Mouse (Mus musculus) adrenal gland, adult 2 months (tissue): ENCODE results near the gene Msi1. TPM values are rescaled to one million over a fixed set of nuclear protein-coding genes. Genes with fewer than 3 reads are reported as not detected.

Experiments used
- DNase-seq: peaks from one replicate; pipeline ENCODE4 v3.0.0; 2021
- polyA plus RNA-seq: library from polyadenylated mRNA; depleted of rRNA; stranded (reverse); fragments of >200 nt; gene quantifications from 2 replicates; pipeline ENCODE4 v1.2.3, GENCODE M21; 2012
- total RNA-seq, 2 experiments: library from RNA; stranded (reverse); gene quantifications; 2 replicates each; pipeline ENCODE4 v1.2.3; 2021

Gene Msi1
- total and polyA plus RNA-seq, 3 experiments = 16.3 to 24.0 (median 19.1) TPM

GRCm38 (mm10) chr5:115465642-115466420 is 36.4 kb downstream of the Msi1 start, which contains the start of gene Pla2g1b:
TSS of gene Pla2g1b (plus strand) at chr5:115466262.
- no peak for DNase-seq

- no peak for DNase-seq
These were observed 40.4 kb downstream of the Msi1 start for GRCm38 (mm10) chr5:115469791-115470190.

GRCm38 (mm10) chr5:115470766-115471531 is 41.5 kb downstream of the Msi1 start:
- DNase-seq = no peak

GRCm38 (mm10) chr5:115473191-115473590 is 43.8 kb downstream of the Msi1 start:
- DNase-seq = no peak

GRCm38 (mm10) chr5:115474174-115474828 is 44.9 kb downstream of the Msi1 start:
- DNase-seq = peak; percentile 75

- peak; percentile 60 for DNase-seq
These were observed 46.1 kb downstream of the Msi1 start for GRCm38 (mm10) chr5:115475337-115476106.

GRCm38 (mm10) chr5:115476107-115476727 is 46.8 kb downstream of the Msi1 start:
- DNase-seq = no peak

- DNase-seq = no peak
These were observed 50.2 kb downstream of the Msi1 start for GRCm38 (mm10) chr5:115479561-115479960.

GRCm38 (mm10) chr5:115480101-115480500 is 50.7 kb downstream of the Msi1 start:
- no peak for DNase-seq

GRCm38 (mm10) chr5:115482390-115483265 is 53.2 kb downstream of the Msi1 start:
- DNase-seq = no peak

GRCm38 (mm10) chr5:115483385-115483784 is 54.0 kb downstream of the Msi1 start:
- no peak for DNase-seq

GRCm38 (mm10) chr5:115483947-115484920 is 54.8 kb downstream of the Msi1 start, which contains the start of gene Sirt4:
TSS of gene Sirt4 (minus strand) at chr5:115484725.
- DNase-seq = peak; percentile 88

GRCm38 (mm10) chr5:115484996-115485395 is 55.6 kb downstream of the Msi1 start:
- DNase-seq = no peak

- DNase-seq = no peak
These were observed 56.2 kb downstream of the Msi1 start for GRCm38 (mm10) chr5:115485489-115486205.

GRCm38 (mm10) chr5:115486726-115487125 is 57.3 kb downstream of the Msi1 start:
- no peak for DNase-seq

GRCm38 (mm10) chr5:115487353-115487752 is 58.0 kb downstream of the Msi1 start:
- no peak for DNase-seq

- DNase-seq = no peak
These were observed 58.7 kb downstream of the Msi1 start for GRCm38 (mm10) chr5:115487942-115488580.
